Mouse (Mus musculus) liver, embryonic 14.5 days (tissue): ENCODE measurements around the gene Col4a3.

Experiments
- CTCF ChIP-seq: IDR thresholded peaks from 2 replicates; pipeline ENCODE4 v1.5.1; 2016; ENCODE audit warnings: antibody characterized with exemption, low read depth, control low read depth
- EP300 ChIP-seq: IDR thresholded peaks from 2 replicates; pipeline ENCODE4 v1.6.1; 2016; ENCODE audit warnings: antibody characterized with exemption, low read depth

GRCm38 (mm10) chr1:82554443-82554850 lies 32.3 kb upstream of the Col4a3 start:
- TF ChIP-seq CTCF (peak; percentile 67), EP300 (no peak)
